Mouse (Mus musculus) small intestine, adult 2 months (tissue): ENCODE data around the gene Samd1.

Source experiments
- CTCF ChIP-seq: fragments of 200-500 bp; IDR thresholded peaks from 2 replicates; pipeline ENCODE4 v1.5.1; 2012; ENCODE audit warnings: low read depth, mild to moderate bottlenecking, control low read depth, inconsistent platforms, low read length, moderate library complexity, mixed read lengths; ENCODE audit not compliant: insufficient replicate concordance, insufficient read length; ENCODE audit errors: extremely low read depth
- POLR2A ChIP-seq: fragments of 200-500 bp; IDR thresholded peaks from 2 replicates; pipeline ENCODE4 v1.6.1; 2012; ENCODE audit warnings: low read depth, mild to moderate bottlenecking, control low read depth, inconsistent platforms, low read length, moderate library complexity

DNA sequence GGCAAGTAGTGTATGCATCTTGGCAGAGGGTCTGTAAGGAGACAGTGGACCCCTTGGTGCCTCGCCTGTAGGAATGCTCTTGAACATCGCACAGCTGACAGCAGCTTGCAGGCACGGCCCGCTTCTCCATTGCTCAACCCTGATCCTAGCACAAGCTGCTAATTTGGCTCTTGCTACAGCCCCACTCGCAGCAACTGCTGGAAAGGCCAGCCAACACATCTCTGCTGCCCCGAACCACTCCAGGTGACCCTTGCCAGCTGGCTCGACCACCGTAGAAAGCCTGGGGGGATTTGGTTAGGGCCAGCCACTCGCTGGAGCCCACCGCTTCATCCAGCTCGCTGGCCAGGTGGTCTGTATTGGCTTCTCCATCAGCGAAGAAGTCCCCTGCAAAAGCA, 45.5 kb downstream of the Samd1 start:
- TF ChIP-seq CTCF = no peak
- TF ChIP-seq POLR2A = no peak
